Mouse (Mus musculus) spleen, adult 2 months (tissue): Measurements from ENCODE around the gene Tlx1.

Source experiments
- CTCF ChIP-seq: fragments of 200-500 bp; IDR thresholded peaks from 2 replicates; pipeline ENCODE4 v1.5.1; 2011; ENCODE audit warnings: mild to moderate bottlenecking, inconsistent platforms; ENCODE audit not compliant: insufficient read depth, insufficient read length, insufficient replicate concordance; ENCODE audit errors: extremely low read depth
- POLR2A ChIP-seq: fragments of 200-500 bp; IDR thresholded peaks from 2 replicates; pipeline ENCODE4 v1.6.1; 2011; ENCODE audit warnings: low read depth, low read length, inconsistent platforms

GRCm38 (mm10) chr19:45170451-45170850 lies 20.0 kb downstream of the Tlx1 start:
- no peak for TF ChIP-seq CTCF
- TF ChIP-seq POLR2A = no peak
